Mouse (Mus musculus) neutrophil, adult 83 days (primary cell): ENCODE data around the gene Ccnt1. TPM values are rescaled to one million over a fixed set of nuclear protein-coding genes. Genes with fewer than 3 reads are reported as not detected.

Source experiments
- total RNA-seq, 2 experiments: library from RNA; stranded (reverse); gene quantifications; one replicate each; pipeline ENCODE4 v1.2.4; 2023

The Ccnt1 gene
- total RNA-seq = 10 to 100 TPM; 51.6 to 56.9 TPM

DNA sequence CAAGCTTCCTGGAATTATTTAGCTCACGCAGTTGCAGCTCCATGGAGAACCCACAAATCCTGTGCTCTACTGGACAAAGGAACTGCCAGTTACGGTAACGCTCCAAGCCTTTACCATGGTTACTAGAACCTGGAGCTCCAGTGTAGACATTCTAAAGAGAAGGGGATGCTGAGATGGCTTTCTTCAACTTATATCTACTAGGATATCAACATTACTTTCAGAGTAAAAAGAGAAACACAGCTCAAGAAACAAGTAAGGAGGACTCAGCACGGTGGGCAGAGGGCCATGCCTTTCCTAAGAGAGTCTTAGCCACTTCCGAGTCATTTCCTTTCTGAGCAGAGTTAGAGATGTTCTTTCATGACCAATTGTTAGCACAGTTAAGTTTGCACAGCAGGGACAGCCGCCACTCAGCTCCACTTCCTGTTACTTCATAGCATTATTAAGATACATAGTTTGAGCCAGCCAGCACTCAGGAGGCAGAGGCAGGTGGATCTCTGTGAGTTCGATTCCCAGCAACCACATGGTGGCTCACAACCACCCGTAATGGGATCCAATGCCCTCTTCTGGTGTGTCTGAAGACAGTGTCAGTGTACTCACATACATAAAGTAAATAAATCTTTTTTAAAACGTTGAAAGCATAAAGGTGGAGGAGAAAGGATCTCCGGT is at the start of gene Ccnt1, which contains the start of gene 4930415O20Rik:
Gene Ccnt1, minus strand, starts transcription at position 51 of the 666 bp plus-strand sequence.
Gene 4930415O20Rik, plus strand, starts transcription at position 132 of the 666 bp plus-strand sequence.

DNA sequence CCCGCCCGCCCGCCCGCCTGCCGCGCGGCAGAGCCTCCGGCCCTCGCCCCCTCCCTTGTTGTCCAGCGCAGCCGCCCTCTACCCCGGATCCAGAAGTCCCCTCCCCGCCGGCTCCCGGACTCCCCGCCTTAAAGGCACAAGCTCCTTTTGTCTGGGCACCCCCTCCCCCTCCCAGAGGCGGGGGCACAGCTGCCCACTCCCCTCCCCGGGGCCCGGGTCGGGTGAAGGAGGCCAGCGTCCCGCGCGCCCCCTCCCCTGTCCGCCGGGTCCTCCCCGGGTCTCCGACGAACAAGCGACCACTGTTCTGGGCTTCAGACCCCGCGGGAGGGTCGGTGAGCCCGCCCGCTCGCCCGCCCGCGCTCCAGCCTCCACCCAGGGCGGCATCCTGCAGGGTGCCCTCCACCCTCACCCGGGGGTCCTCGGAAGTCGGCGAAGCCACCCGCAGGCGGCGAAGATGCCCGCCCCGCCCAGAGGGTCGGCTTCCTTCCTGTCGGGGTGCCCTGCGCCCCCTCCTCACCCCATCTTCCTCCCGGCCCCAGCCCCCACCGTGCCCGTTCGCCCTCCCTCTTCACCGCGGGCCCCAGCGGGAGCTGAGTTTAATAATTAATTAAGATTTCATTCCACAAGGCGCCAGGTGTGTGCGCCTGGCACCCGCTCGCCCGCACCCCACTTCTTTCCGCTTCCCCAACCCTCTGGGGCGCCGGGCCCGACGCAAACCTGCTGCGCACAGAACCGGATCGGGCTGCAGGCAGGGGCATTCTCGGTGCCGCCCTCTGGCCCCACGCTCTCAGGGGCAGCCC is 38.8 kb upstream of the Ccnt1 start, which contains the start of gene Adcy6:
Gene Adcy6, minus strand, starts transcription at position 746 of the 800 bp plus-strand sequence.

DNA sequence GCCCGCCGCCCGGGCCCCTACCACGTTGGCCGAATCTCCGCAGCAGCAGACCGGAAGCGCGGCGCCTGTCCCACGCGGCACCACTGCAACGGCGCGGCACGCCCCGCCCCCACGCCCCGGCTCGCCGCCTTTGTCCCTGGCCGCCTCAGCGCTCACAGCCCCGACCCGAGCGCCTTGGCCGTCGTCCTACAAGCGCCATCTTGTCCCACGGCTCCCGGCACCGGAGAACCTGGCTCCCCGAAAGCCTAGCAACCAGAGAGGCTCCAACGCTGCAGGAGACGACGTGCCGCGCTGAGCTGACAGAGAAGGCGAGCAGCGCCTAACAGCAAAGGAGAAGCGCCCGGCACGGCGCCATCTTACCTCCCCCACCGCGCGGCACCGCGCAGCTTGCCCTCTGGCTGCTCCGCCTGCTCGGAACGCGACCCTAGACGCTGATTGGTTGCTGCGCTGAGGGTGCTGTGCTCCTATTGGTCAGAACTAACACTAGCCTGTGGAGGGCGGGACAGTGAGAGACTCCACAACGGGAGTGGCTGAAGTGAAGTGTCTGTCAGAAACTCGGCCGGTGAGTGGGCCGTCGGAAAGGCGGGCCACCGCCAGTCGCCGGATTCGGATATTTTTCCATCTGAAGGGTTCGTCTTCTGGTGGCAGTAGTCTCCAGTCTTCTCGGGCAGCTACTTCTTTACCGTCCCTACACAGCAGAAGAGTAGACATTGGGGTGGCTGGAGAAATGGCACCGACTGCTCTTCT is 36.7 kb downstream of the Ccnt1 start, which contains the start of gene Kansl2:
Gene Kansl2, minus strand, starts transcription at position 384 of the 747 bp plus-strand sequence.

DNA sequence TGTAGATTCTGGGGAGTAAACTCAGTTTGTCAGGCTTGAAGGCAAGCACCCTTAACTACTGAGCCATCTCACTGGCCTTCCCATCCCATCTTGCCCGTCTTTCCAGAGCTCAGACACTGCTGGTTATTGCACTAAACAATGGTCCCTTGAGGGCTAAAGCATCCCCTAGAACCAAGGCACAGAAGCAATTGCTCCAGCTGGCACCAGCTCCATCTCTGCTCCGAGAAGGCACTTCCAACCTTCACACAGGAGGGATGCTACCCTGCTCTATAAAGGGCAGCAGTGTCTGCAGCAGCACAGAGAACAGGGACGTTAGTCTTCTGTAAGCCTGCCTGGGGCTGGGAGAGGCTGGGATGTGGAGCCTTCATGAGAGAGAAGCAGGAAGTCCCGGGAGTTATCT is 78.6 kb downstream of the Ccnt1 start, which contains the start of gene Olfr279:
Gene Olfr279, plus strand, starts transcription at position 301 of the 400 bp plus-strand sequence.

Other genes with a start within 250 kb of the Ccnt1 start
- gene Olfr284, start 229.9 kb downstream of the Ccnt1 start, total RNA-seq = not detected
- gene Olfr283, start 190.0 kb downstream of the Ccnt1 start, total RNA-seq = not detected
- gene Olfr282, start 139.7 kb downstream of the Ccnt1 start, total RNA-seq = not detected
- not detected for gene Olfr281, start 118.3 kb downstream of the Ccnt1 start, total RNA-seq
- not detected for gene OR5BS1P, start 101.0 kb downstream of the Ccnt1 start, total RNA-seq
- gene Lalba, start 88.2 kb downstream of the Ccnt1 start, total RNA-seq = not detected
- gene Olfr279, start 78.5 kb downstream of the Ccnt1 start, total RNA-seq = not detected
- gene Kansl2, start 36.7 kb downstream of the Ccnt1 start, total RNA-seq = 10 to 100 TPM; 28.0 to 29.7 TPM
- gene 4930415O20Rik, start 81 bp upstream of the Ccnt1 start, total RNA-seq = not detected
- 1 to 10 TPM; 4.7 to 4.9 TPM for gene Adcy6, start 39.2 kb upstream of the Ccnt1 start, total RNA-seq
- under 1 TPM; 0.31 to 0.94 TPM for gene Cacnb3, start 59.9 kb upstream of the Ccnt1 start, total RNA-seq
- gene Ddx23, start 92.0 kb upstream of the Ccnt1 start, total RNA-seq = 10 to 100 TPM; 61.6 to 67.6 TPM
- 10 to 100 TPM; 13.5 to 16.8 TPM for gene Rnd1, start 106.5 kb upstream of the Ccnt1 start, total RNA-seq
- not detected for gene Ccdc65, start 137.3 kb upstream of the Ccnt1 start, total RNA-seq
- gene Fkbp11, start 157.3 kb upstream of the Ccnt1 start, total RNA-seq = 1 to 10 TPM; 2.5 to 3.0 TPM
- gene Arf3, start 192.3 kb upstream of the Ccnt1 start, total RNA-seq = 10 to 100 TPM; 67.4 to 74.6 TPM
- not detected for gene Wnt10b, start 207.2 kb upstream of the Ccnt1 start, total RNA-seq
- gene Wnt1, start 218.9 kb upstream of the Ccnt1 start, total RNA-seq = not detected
- gene Ddn, start 238.6 kb upstream of the Ccnt1 start, total RNA-seq = not detected